Mouse (Mus musculus) cerebellum, postnatal 10 days (tissue): ENCODE measurements at regions not wholly inside any gene's neighbourhood (a gene's known extent, or its start where the extent isn't known, plus 50 kb on each side); places are given as distances from the start of the nearest gene placed in this dataset.

ENCODE experiments used
- DNase-seq, 2 experiments: peaks; one replicate each; pipeline ENCODE4 v3.0.0; 2021; ENCODE audit warnings: mixed read lengths in 2 of 2

DNA sequence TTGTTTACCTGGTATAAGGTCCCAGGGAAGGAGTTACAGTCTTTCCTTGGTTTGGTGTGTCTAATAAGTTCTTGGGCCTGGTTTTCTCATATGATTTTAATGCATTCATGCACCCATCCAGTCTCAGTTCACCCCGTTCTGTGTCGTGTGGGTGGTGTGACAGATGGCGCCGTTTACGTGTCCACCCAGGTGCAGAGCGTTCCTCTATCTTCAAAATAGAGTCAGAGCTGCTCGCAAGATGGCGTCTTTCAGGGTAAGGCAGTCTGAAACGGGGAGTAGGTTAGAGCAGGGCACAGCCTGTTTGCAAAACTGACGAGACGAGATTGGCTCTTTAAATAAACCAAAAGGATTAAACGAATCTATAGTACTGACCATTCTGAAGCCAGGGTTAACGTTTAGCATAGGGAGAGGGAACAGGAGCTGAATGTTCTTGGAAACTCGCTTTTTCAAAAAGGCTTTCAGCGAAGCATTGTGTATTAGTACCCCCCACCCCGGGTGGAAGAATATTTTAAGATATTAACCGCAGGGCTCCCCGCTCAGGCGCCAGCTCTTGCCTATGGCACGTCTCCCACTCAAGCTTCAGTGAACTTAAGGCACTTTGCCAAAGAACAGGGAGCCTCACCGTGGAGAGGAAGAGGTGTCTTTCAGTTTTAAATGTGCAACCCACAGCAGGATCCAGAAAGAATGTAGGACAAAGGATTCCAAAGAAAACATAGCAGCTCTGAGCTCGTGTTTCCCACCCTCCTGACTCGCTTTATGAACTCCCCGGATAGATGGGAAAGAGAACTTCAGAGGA, 241.7 kb upstream of the Pfn2 start:
- DNase-seq = peak; percentile 77 to 78

DNA sequence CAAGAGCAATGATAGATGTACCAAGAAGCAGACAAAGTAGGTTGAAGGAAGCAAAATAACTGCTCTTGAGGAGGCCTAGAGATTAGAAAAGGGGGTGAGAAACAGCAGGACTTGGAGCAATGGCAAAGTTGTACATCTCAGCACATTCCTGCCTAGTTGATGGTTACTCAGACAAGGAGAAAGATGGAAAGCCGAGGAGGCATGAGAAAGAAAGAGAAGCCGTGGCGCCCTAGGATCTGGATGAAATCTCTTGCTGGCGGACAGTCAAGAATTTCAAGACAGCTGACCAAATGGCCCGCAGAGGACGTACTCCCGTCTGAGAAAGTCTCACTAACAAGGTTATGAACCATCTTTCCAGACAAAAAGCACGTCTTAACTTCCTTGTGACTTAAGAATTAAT, 242.5 kb upstream of the Pfn2 start:
- DNase-seq = peak; percentile 61 to 62

DNA sequence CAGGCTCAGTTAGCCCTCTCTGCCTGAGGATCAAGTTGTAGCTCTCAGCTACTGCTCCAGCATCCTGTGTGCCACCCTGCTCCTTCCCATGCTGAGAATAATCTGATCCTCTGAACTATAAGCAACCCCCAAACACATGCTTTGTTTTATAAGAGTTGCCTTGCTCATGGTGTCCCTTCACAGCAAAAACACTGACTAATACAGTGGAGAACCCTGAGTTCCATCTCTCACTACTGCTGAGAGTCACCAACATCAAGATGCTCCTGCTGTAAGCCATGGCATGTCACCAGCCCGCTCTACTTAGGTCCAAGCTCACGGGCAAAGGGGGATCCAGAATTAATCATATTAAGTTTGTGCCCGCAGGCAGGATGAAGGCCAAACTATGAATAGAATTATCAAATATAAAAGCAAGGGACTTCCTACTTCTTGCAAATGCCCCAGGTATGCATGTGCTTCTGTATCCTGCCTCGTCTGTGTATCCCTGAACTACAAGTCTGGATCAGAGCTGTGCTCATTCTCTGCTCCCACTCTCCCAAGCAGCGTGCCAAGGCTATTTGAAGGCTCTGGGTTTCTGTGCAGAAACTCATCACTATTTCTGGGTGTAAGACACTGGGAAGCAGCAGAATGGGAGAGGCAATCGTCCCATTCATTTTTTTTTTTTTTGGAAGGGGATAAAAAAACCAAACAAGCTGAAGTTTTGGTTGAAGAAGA, 243.7 kb upstream of the Pfn2 start:
- DNase-seq = peak; percentile 21 to 24

DNA sequence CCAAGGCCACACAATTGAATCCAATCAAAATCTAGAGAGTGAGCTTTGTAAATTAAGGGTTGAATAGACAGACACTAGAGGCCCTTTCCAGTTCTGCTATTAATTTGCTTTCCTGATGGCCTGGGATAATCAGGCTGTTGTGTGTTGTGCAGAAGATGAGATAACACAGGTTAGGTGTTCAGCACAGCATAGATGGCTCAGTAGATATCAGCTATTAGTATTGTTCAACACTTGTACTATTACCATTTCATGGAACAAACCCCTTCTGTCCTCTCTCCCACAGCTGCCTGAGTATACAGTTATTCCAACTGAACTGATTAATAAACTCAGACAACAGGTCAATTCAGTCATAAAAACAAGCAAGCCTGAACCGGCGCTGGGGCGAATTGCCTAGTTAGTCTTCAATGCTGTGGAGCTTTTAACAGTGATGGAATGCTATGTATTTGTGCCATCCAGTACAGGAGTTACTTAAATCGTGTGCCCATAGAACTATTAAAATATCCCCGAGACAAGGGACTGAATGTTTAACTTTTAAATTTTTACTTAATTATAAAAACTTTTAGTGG, 263.1 kb upstream of the Pfn2 start:
- DNase-seq = no peak

DNA sequence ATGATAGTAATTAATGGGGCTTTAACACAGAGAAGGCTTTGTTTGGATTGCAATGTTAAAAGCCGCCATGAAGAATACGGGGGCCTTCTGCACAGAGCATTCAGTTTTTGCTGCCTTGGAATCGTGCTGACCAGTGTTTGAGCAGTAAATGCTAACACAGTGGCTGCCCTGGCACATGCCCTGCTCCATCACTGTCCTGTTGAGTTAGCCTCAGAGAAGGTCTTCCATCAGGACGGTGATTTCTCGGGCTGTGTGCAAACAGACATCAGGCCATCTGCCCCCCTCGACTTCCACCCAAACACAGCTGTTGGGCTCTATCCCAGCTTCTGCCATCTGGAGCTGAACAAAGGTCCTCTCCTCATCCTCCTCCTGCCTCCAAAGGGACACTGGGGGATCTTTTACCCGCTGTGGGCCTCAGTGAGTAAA, 264.6 kb upstream of the Pfn2 start:
- peak; percentile 51 to 63 for DNase-seq

DNA sequence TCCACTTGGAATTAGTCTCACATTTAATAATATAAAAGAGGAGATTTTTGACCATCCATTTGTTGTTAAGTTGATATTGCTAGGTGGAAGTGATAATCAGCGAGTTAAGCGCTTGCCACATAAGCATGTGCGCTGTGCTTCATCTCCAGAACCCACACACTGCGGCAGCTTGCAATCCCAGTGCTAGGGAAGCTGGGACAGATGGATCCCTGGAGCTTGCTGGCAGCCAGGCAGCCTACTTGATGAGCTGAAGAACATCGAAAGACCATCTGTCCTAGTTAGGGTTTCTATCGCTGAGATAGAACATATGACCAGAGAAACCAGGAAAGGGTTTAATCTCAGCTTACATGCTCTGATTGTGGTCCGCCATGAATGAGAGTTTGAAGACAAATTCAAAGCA, 266.1 kb upstream of the Pfn2 start:
- DNase-seq = peak in 1 of 2 experiments; percentile 26

DNA sequence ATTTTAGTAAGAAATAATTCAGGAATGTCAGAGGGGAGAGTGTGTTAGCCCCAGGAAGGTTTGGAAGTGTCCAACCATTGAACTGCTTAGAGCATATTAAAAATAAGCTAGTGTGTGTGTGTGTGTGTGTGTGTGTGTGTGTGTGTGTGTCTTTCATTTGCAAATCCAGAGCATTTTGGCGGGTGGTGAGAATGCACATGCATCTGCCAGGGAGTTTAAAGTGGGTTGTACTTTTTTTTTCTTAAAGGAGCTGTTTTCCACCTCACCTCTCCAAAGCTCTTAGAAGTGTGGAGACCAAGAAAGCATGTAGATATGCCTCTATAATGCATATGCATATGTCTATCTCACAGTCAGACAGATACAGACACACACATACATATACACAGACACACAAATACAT, 267.6 kb upstream of the Pfn2 start:
- no peak for DNase-seq

DNA sequence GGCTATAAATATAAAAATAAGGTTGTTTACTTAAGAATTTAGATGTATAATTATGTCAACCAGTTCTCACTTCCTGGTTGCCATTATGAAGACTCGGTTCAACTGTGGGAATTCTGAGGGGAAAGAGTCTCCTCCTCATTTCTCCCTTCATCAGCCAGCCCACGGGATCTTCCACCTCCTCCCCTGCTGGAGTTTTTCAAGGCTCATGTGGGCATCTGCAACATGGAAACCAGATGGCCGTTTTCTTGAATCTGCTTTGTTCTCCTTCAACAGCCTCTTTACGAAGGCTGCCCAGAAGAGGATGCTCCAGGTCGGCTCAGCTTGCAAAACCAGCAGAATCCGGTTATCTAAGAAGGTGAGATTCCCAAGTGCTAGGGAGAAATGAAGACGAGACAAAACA, 269.0 kb upstream of the Pfn2 start:
- DNase-seq = no peak

DNA sequence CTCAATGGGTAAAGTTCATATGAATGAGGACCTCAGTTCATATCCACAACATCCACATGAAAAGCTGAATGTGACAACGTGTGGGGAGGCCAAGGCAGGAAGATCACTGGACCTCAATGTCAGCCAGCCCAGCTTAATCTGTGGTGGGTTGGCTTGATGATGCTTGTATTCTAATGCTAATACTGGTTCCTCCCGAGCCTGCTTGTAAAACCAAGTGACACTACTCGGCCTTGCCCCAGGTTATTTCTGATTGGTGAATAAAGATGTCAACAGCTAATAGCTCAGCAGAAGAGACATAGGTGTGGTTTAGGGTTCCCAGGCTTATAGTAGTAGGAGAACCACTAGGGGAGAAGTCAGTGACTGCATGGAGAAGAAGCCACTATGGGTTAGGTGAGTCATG, 272.2 kb upstream of the Pfn2 start:
- no peak for DNase-seq

DNA sequence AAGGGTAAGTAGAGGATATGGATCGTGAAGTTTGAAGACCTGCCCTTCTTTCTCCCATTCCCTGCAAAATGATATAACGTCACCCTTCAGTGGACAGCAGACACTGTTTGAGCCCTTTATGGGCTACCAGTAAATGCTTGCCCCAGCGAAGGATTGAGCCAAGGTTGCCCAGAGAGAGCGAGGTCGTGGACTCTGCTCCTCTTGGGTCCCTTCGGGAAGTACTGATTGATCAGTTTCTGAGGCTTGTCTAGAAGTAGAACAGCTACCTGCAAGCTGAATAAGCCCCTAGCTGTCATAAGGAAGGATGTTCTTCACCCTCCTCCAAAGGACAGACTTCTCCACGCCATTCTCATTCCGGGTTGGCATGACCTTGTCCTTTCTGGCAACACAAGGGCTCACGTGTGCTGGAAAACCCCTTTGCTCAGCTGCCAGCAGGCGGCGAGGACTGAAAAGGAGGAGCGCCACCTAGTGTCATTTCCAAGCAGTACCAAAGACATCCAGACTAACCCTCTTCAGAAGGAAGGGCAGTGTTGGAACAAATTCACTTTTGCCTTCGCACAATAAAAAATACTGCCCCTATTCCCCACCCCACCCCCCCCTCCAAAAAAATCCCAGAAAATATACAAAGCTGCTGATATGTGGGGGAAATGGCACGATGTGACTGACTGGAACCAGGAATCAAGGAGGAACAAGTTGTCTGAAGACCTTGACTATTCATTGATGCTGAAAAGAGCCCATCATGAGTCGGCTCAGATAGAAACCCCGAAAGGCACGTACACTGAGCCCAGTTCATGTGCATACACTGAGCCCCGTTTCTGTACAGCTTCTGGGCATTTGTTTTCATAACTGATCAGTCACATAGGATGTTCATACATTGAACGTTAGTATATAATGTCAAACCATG, 274.8 kb upstream of the Pfn2 start:
- peak; percentile 91 to 93 for DNase-seq

DNA sequence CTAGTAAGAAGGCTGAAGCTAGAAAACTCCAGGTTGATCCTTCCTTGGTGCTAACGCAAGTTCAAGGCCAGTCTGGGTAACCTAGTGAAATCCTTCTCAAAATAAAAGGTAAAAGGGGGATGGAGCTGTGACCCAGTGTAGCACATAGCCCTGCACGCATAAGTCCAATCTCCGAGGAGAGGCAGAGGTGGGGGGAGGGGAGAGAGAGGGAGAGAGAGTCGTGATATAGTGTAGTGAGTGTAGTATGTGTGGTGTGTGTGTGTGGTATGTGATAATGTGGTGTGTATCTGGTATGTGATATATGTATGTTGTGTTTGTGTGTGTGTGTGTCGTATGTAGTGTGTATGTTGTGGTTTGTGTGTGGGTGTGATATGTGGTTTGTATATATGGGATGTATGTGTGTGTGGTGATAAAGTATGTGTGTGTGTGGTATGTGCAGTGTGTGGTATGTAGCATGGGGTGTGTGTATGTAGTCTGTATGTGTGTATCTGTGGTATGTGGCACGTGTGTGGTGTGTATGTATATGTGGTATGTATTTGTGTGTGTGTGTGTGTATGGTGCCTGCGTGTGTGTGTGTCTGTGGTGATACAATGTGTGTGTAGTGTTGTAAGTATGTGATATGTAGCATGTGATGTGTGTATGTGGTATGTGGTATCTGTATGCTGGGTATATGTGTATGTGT, 275.7 kb upstream of the Pfn2 start:
- peak; percentile 6 to 9 for DNase-seq

DNA sequence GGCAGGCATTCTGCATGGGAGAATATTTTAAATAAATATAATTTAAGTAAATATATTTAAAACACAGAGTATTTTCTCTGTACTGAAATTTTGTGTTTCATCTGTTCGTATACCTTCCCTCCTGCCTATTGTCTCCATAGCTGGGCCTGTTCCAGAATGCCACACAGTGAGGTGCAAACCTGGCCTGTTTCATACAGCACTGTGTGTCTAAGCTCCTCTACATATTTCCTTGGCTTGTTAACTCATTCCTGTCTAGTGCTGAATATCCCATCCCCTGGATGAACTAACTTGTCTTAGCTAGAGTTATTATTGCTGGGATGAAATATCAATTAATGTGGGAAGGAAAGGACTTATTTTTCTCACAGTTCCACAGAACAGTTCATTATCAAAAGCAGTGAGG, 277.0 kb upstream of the Pfn2 start:
- DNase-seq = peak; percentile 49 to 65

DNA sequence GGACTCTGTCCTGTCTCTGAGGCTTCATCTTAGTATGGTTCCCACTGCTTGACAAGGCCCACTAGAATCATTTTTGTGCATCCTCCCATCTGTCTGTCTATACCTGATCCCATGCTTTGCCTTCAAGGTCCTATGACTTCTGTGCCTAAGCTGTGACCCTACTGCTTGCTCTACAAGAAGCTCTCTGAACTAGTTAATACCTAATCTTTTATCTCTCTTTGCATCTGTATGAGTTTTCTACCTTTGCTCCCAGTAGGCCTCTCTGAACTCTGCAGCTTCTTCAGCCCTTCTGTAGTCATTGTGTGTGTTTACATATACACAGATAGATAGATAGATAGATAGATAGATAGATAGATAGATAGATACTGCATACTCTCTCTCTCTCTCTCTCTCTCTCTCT, 279.1 kb upstream of the Pfn2 start:
- no peak for DNase-seq

DNA sequence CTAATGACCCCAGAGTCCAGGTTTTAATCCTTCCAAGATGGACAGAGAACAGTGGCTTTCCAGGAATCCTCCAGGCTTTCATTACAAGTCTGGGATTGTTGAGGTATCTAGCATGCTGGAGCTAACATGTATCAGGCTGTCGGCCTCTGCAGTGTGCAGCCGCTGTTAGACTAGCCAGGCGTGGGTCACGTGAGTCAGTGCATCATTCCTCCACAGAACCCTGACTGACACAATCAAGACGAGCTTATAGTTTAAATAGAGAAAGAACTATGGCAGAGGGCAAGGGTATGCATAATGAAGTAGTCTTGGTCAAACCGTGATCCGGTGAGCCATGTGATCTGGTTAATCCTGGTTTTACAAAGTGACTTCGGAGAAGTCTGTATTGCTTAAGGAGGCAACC, 280.2 kb upstream of the Pfn2 start:
- no peak for DNase-seq

DNA sequence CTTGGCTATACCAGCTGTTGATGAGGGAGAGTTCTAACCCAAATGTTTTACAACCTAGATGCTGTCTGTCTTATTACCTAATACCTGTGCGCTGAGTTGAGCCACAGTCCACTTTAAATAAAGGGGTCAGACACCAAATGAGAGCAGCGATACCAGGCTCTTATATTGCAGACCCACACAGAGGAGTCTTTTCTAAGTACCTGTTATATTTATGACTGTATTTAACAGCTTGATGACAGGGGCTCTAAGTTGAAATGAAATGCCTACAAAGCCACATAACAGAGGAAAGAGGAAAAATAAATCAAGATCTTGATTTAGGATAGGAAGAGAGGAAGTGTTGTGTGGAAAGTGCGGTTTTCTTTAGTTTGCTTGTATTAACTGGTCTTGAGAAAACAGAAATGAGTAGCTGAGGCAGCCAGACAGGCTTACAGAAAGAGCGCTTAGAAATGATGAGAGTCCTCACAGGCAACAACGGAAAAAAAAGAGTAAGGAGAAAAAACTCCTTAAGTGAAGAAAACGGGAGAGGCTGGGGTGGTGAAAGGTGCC, 281.6 kb upstream of the Pfn2 start:
- no peak for DNase-seq

DNA sequence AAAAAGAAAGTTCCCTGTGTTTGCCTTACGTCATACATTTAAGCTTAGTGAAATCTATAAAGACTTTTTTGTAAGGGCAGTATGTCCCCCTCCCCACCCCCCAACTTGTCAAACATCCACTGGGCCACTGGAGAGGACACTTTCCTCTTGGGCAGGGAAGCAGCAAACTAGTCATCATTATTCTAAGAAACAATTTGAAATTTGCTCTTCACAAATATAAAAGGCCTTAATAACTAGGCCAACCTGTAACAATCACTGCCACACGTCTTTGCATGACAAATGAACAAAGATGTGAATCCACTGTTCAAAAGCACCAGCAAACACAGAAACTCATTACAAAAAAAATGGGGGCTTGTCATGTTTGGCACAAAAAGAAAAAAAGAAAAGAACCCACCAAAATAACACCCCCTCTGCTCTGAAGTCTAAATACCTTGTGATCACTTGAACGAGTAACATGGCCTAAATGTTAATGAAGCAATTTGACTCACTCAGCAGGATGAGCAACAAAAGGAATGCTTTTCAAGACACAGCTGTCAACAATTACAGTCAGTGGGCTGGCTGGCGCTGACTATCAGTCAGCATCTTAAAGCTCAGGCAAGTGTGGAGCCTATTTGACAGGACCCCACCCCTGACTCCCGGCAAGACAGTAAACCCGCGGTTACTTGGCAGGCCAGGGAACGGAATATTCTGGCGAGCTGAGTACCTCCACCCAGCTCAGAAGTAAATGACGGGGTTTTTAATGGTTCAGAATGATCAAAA, 278.7 kb upstream of the Tsc22d2 start:
- peak; percentile 12 to 29 for DNase-seq

DNA sequence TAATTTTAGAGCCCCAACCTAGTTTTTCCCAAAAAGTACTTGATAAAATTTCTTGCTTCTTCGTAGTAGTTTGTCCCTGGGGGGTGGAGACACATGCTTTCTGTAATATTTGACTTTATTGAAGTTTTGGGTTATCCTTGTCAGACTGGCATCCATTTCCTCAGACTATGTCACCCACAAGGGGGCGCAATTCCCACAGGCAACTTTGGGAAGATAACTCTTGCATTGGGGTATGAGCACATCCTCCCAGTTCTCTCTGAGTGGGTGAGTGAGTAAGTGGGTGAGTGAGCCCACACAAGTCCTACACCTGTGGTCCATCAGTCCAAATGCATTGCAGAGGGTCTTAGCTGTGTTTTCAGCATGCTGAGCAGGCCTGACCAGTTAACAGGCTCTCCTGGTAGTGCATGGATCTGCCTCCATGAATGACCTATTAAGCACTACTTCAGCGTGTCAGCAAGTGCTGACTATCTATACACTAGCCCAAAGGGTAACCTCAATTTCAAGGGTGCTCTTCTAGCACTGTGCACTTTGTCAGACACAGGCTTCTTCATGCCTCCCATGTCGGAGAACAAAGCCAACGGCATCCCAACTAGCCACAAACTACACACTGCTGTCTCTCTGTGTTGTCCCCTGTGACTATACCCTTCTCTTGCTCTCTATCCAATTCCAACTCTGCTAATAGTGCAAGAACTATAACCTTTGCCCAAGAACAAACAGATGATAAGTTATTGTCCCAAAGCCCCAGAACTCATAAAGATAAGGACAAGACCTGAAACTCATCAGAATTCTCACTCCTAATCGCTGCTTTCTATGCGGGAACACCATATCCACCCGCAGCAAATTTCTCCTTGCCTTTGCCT, 275.6 kb upstream of the Tsc22d2 start:
- peak; percentile 62 to 65 for DNase-seq

DNA sequence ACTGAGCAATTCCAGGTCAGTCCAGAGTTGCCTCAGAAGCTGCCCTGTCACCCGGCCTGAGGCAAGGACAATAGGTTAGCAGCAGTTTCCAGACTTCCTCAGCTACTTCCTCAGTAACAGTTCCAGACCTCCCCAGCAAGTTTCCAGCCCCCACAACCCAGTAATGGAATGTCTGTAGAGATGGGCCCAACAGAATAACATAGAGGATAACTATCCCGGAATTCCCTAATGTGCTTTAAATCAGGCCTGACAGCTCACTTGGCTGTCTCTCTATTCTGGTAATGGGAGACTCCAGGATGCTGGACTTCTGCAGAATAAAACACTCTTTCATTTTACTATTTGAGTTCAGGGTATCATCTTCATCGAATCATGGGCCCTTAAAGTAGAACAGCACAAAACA, 268.4 kb upstream of the Tsc22d2 start:
- no peak for DNase-seq

DNA sequence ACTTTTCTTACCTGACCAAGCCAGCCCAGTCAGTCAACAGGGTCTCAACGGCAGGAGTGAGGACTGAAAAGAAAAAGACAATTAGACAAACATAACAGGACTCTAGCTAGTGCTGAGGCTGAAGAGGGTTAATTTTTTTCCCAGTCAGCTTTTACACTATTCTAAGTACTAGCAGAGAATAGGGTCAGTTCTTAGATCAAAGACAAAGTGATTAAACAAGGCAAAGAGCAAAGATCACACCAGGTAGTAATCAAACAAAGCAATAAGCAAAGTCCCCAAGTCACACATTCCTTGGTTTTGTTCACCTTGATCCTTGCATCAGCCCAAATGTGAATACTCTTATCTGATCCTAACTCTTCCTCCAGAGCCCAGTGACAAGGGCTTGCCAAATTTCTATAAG, 267.8 kb upstream of the Tsc22d2 start:
- DNase-seq = no peak

DNA sequence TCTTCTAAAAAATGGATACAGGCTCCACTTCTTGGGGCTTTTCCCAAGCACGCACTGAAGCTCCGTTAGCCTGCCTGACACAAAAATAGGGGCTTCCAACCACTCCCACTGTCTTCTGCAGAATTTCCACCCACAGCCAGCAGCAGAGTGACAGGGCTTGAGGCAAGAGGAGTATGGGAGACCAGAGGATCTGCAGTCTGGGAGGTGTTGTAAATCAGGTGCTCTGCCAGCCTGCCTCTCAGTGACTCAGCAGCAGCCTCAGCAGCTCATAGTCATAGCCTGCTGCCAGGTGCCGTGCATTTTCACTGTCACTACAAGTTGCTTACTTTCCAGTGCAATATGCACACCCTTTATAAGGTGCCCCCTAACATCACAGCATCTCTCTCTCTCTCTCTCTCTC, 261.4 kb upstream of the Tsc22d2 start:
- DNase-seq = no peak
